Comparison of ENCODE assay signal across 15 mouse cellular contexts in the genomic region with DNA sequence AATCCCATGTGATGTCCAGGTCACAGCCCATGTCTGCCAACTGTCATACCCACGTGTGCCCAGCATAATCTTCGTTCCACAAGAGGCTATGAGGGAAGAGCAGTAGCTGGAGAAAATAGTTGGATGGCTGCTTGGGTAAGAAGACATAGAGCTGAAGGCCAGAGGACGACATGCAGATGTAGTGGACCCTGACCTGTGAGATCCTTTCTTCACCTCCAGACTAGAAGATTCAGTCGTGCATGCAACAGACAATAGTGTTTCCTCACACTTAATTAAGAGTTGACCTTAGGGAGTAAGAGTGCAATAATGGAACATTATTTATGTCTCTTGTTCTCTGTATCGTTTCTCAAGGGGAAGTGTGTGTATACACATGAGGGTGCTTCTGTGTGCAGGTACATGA.
"Had no signal": no experiment of that assay in that cellular context is flagged by ENCODE, and none has a peak within 500 bp of the region (broad histone marks: within the 10 kb centered on the region; RNA-seq: fewer than 3 reads in every experiment).

No protein-coding gene starts in this region.

- H3K36me3 ChIP-seq: neural tube, embryonic 15.5 days; stomach, embryonic 15.5 days had no signal

- H3K4me2 ChIP-seq: neural tube, embryonic 15.5 days; stomach, embryonic 15.5 days had no signal

- H3K4me1 ChIP-seq: stomach, embryonic 15.5 days had no signal

- H3K27ac ChIP-seq: neural tube, embryonic 15.5 days; stomach, embryonic 15.5 days; stomach, postnatal 0 days had no signal

- H3K9ac ChIP-seq: neural tube, embryonic 15.5 days; stomach, embryonic 15.5 days had no signal

- H3K9me3 ChIP-seq: neural tube, embryonic 15.5 days; stomach, embryonic 15.5 days had no signal

- H3K4me3 ChIP-seq: neural tube, embryonic 15.5 days; stomach, embryonic 15.5 days had no signal

- H3K27me3 ChIP-seq: neural tube, embryonic 15.5 days; stomach, embryonic 15.5 days had no signal

- DNase-seq: retina, postnatal 1 day; right cerebral cortex, adult 18-20 months; right cerebral cortex, postnatal 14 days; right cerebral cortex, postnatal 25 days; right cerebral cortex, postnatal 4 days; spleen, adult 18-20 months; thymus, adult 18-20 months; thymus, adult 2 months; thymus, postnatal 14 days; thymus, postnatal 25 days; thymus, postnatal 36 days; thymus, postnatal 4 days had no signal
